Comparison of ENCODE assay signal across 1 mouse cellular context in genomic region chr10:81351678-81352291, GRCm38 (mm10).
TF ChIP-seq lines count a peak whose summit lies in the region.

No protein-coding gene starts in this region.

TF ChIP-seq in MEL, 35 proteins besides CTCF, POLR2A, EP300 and RAD21 (continued from another document):
- TF ChIP-seq POLR2AphosphoS2 (IDR thresholded peaks at IDR 0.05; ENCODE audit: low read length) (peak; percentile 44; the same call in 1 of the 2 replicates), ZC3H11A (IDR thresholded peaks at IDR 0.05; ENCODE audit: low read depth, low read length) (no peak), JUND (IDR thresholded peaks at IDR 0.05; ENCODE audit: low read depth, low read length) (no peak), E2F4 (IDR thresholded peaks at IDR 0.05; ENCODE audit: borderline replicate concordance, low read depth, low read length) (0 out of 2 replicates have a peak, but pooled peaks have one; percentile 32), SMC3 (IDR thresholded peaks at IDR 0.05; ENCODE audit: low read depth, low read length) (no peak), SIN3A (IDR thresholded peaks at IDR 0.05; ENCODE audit: low read length) (peak; percentile 96), HCFC1 (IDR thresholded peaks at IDR 0.05; ENCODE audit: low read depth, low read length) (peak; percentile 79), CHD1 (IDR thresholded peaks at IDR 0.05; ENCODE audit: low read depth, low read length) (no peak), ZNF384 (IDR thresholded peaks at IDR 0.05; ENCODE audit: low read depth, low read length) (no peak), MAFK (IDR thresholded peaks at IDR 0.05; ENCODE audit: borderline replicate concordance, low read depth, low read length) (no peak), KAT2A (conservative IDR thresholded peaks at IDR 0.05; ENCODE audit: low read depth, low read length) (peak; percentile 33; the same call in 1 of the 2 replicates), NRF1 (IDR thresholded peaks at IDR 0.05; ENCODE audit: insufficient read depth, low read depth, low read length, poor library complexity, severe bottlenecking) (no peak), USF1 (IDR thresholded peaks at IDR 0.05; ENCODE audit: low read depth, low read length) (peak; percentile 39; the same call in 1 of the 2 replicates), TAL1 (IDR thresholded peaks at IDR 0.05; ENCODE audit: low read length) (peak; percentile 52), TCF12 (IDR thresholded peaks at IDR 0.05; ENCODE audit: low read depth, low read length) (peak; percentile 83), CHD2 (IDR thresholded peaks at IDR 0.05; ENCODE audit: low read length) (no peak), GABPA (IDR thresholded peaks at IDR 0.05; ENCODE audit: low read depth, low read length) (no peak), MYB (IDR thresholded peaks at IDR 0.05; ENCODE audit: low read depth, low read length) (peak; percentile 70), MXI1 (IDR thresholded peaks at IDR 0.05; ENCODE audit: low read depth, low read length) (peak; percentile 94), ZKSCAN1 (IDR thresholded peaks at IDR 0.05; ENCODE audit: low read depth, low read length) (peak; percentile 68), ETS1 (IDR thresholded peaks at IDR 0.05; ENCODE audit: low read depth, low read length) (0 out of 2 replicates have a peak, but pooled peaks have one; percentile 75), ELF1 (IDR thresholded peaks at IDR 0.05; ENCODE audit: low read depth, low read length) (0 out of 2 replicates have a peak, but pooled peaks have one; percentile 25), USF2 (IDR thresholded peaks at IDR 0.05; ENCODE audit: borderline replicate concordance in 1 of 2, insufficient read depth in 1 of 2, low read depth in 1 of 2, low read length in 2 of 2) (no peak), MAX (IDR thresholded peaks at IDR 0.05; ENCODE audit: low read length) (peak; percentile 93), GATA1 (IDR thresholded peaks at IDR 0.05; ENCODE audit: low read depth, low read length) (peak; percentile 86), MYC (IDR thresholded peaks at IDR 0.05; ENCODE audit: low read depth, low read length) (peak; percentile 84), NELFE (IDR thresholded peaks at IDR 0.05; ENCODE audit: low read depth, low read length) (peak; percentile 37; the same call in 1 of the 2 replicates), BHLHE40 (IDR thresholded peaks at IDR 0.05; ENCODE audit: borderline replicate concordance, low read depth, low read length) (peak; percentile 74; the same call in 1 of the 2 replicates), RCOR1 (IDR thresholded peaks at IDR 0.05; ENCODE audit: low read depth, low read length) (peak; percentile 16; the same call in 1 of the 2 replicates)
